Mouse (Mus musculus): ENCODE results near the gene AU018091.
"Not testable (repeated sequence)": the region's sequence is repeated elsewhere in the genome, so short reads cannot be mapped to it uniquely, and the experiment has no call there.

Gene AU018091

GRCm38 (mm10) chr7:3164991-3165390 is 4.0 kb downstream of the AU018091 start:
- no peak for DNase-seq

- no peak for DNase-seq
Observed at GRCm38 (mm10) chr7:3164381-3164780, 4.6 kb downstream of the AU018091 start.

- no peak for DNase-seq
Observed at GRCm38 (mm10) chr7:3150376-3150775, 18.6 kb downstream of the AU018091 start.

- no peak for DNase-seq
Observed at GRCm38 (mm10) chr7:3146072-3146471, 22.9 kb downstream of the AU018091 start.

GRCm38 (mm10) chr7:3143329-3143728 is 25.7 kb downstream of the AU018091 start:
- DNase-seq, result no peak

- no peak for DNase-seq
Observed at GRCm38 (mm10) chr7:3135606-3136005, 33.4 kb downstream of the AU018091 start.

GRCm38 (mm10) chr7:3134654-3135053 is 34.3 kb downstream of the AU018091 start:
- no peak for DNase-seq

DNA sequence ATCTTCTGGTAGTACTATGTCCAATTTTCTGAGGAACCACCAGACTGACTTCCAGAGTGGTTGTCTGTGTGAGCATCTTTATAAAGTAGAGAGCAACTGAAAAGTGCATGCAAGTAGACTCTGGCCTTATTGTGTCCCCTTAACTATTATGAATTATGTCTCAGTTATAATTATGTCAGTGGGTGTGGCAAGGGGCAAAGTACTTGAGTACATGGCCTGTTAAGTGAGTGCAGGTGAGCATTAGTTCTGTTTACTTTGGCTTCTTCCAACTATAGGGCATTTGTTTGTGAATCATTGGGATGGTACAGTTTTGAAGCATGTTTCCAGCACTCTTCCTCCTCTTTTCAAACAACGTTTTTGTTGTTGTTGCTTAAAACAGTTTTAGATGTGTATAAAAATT is 38.7 kb downstream of the AU018091 start:
- DNase-seq, result no peak

DNA sequence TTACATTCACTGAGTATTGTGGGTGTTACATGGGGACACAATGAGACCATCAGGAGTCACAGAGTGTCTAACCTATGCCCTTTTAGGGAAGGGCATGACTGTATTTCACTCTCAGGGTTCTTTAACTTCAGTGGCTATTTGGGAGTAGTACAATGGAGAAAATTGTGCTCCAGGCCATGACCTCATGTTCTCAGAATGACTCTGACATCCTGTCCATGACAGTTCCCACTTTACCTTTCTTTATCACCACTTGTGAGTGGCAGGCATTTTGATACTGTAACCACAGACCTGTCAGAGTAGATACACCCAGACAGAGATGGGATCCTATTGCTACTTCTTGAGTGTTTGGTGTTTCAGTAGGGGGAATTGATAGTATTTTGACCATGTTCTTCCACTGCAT is 40.4 kb downstream of the AU018091 start:
- DNase-seq, result not testable (repeated sequence)

- not testable (repeated sequence) for DNase-seq
Observed at GRCm38 (mm10) chr7:3111193-3111592, 57.8 kb downstream of the AU018091 start.

GRCm38 (mm10) chr7:3106516-3107077 is 62.4 kb downstream of the AU018091 start:
- DNase-seq, result not testable (repeated sequence)
